ENCODE assay signal across 12 mouse cellular contexts in genomic region chr10:34368138-34368537, GRCm38 (mm10). TPM values are rescaled to one million over a fixed set of nuclear protein-coding genes. Genes with fewer than 3 reads are reported as not detected.
DNase-seq lines count a peak whose midpoint lies in the region; ATAC-seq and TF ChIP-seq lines count a peak whose summit lies in the region.
"Had no signal": no experiment of that assay in that cellular context is flagged by ENCODE, and none has a peak within 500 bp of the region (broad histone marks: within the 10 kb centered on the region; RNA-seq: fewer than 3 reads in every experiment).

No protein-coding gene starts in this region.

- no peaks in the 10 kb centered on the region for H3K27me3 ChIP-seq in hindbrain, postnatal 0 days (ENCODE audit: insufficient read depth, low read length)
- H3K27me3 ChIP-seq in hindbrain, embryonic 16.5 days (replicated peaks; ENCODE audit: control insufficient read depth, insufficient read depth, low read length), result no peaks in the 10 kb centered on the region
- no peaks in the 10 kb centered on the region for H3K27me3 ChIP-seq in liver, embryonic 11.5 days (replicated peaks; ENCODE audit: control insufficient read depth, insufficient read depth, low read length)
- H3K27me3 ChIP-seq: hindbrain, embryonic 15.5 days; neural tube, embryonic 12.5 days had no signal

- no peak overlapping the region for H3K4me2 ChIP-seq in hindbrain, postnatal 0 days (ENCODE audit: low read depth, low read length)
- H3K4me2 ChIP-seq in hindbrain, embryonic 16.5 days (ENCODE audit: low read length), result no peak overlapping the region
- no peak overlapping the region for H3K4me2 ChIP-seq in liver, embryonic 11.5 days
- H3K4me2 ChIP-seq: hindbrain, embryonic 15.5 days; neural tube, embryonic 12.5 days had no signal

- H3K9me3 ChIP-seq in hindbrain, postnatal 0 days (ENCODE audit: low read length), result no peaks in the 10 kb centered on the region
- no peaks in the 10 kb centered on the region for H3K9me3 ChIP-seq in hindbrain, embryonic 16.5 days (ENCODE audit: control insufficient read depth, low read length)
- no peaks in the 10 kb centered on the region for H3K9me3 ChIP-seq in liver, embryonic 11.5 days (ENCODE audit: control insufficient read depth, low read length)
- H3K9me3 ChIP-seq: hindbrain, embryonic 15.5 days; neural tube, embryonic 12.5 days had no signal

- peak; percentile 69 for TF ChIP-seq CTCF in hindbrain, postnatal 0 days (IDR thresholded peaks at IDR 0.05; ENCODE audit: low read depth)

- no peak overlapping the region for H3K4me3 ChIP-seq in hindbrain, postnatal 0 days (ENCODE audit: low read length)
- H3K4me3 ChIP-seq in hindbrain, embryonic 16.5 days (ENCODE audit: low read length), result no peak overlapping the region
- H3K4me3 ChIP-seq in liver, embryonic 11.5 days (ENCODE audit: low read depth, low read length), result no peak overlapping the region
- H3K4me3 ChIP-seq: hindbrain, embryonic 15.5 days; neural tube, embryonic 12.5 days had no signal

- WGBS in hindbrain, postnatal 0 days, result 62% methylated on average over 5 of the region's 5 CpGs
- 70% methylated on average over 5 of the region's 5 CpGs for WGBS in hindbrain, embryonic 16.5 days
- WGBS in liver, embryonic 11.5 days, result 70% methylated on average over 5 of the region's 5 CpGs

- no peak for ATAC-seq in hindbrain, postnatal 0 days
- ATAC-seq in hindbrain, embryonic 16.5 days, result no peak
- no peak for ATAC-seq in liver, embryonic 11.5 days (replicated peaks; ENCODE audit: low FRiP score)

- no peak overlapping the region for H3K9ac ChIP-seq in hindbrain, postnatal 0 days (replicated peaks; ENCODE audit: low read length)
- H3K9ac ChIP-seq in hindbrain, embryonic 16.5 days (ENCODE audit: low read depth, low read length), result no peak overlapping the region
- H3K9ac ChIP-seq in liver, embryonic 11.5 days (ENCODE audit: low read depth, low read length), result no peak overlapping the region
- H3K9ac ChIP-seq: hindbrain, embryonic 15.5 days; neural tube, embryonic 12.5 days had no signal

- H3K27ac ChIP-seq in hindbrain, postnatal 0 days, result no peak overlapping the region
- H3K27ac ChIP-seq in hindbrain, embryonic 16.5 days (ENCODE audit: low read depth, low read length), result no peak overlapping the region
- no peak overlapping the region for H3K27ac ChIP-seq in liver, embryonic 11.5 days (ENCODE audit: low read depth, low read length)
- H3K27ac ChIP-seq: hindbrain, embryonic 15.5 days; neural tube, embryonic 12.5 days had no signal

- DNase-seq in hindbrain, postnatal 0 days (ENCODE audit: low spot score), result peak; percentile 43
- DNase-seq in retina, embryonic 14.5 days (ENCODE audit: low spot score), result peak; percentile 24
- DNase-seq in retina, postnatal 1 day, result no peak
- DNase-seq in MN1 (ENCODE audit: low spot score), result peak; percentile 22
- peak; percentile 17 for DNase-seq in naive thymus-derived CD4-positive, alpha-beta T cell, adult 2 months (ENCODE audit: low read depth)
- no peak for DNase-seq in urinary bladder, postnatal 36 days (ENCODE audit: low spot score in 2 of 2)
- no peak for DNase-seq in liver, embryonic 11.5 days (ENCODE audit: low spot score)
- DNase-seq: layer of hippocampus, adult 9-11 months had no signal

- H3K36me3 ChIP-seq in hindbrain, postnatal 0 days (ENCODE audit: insufficient read depth, low read length), result no peaks in the 10 kb centered on the region
- no peaks in the 10 kb centered on the region for H3K36me3 ChIP-seq in hindbrain, embryonic 16.5 days (ENCODE audit: control insufficient read depth, insufficient read depth, low read length)
- H3K36me3 ChIP-seq in liver, embryonic 11.5 days (ENCODE audit: control insufficient read depth, insufficient read depth, low read length), result no peaks in the 10 kb centered on the region
- H3K36me3 ChIP-seq: hindbrain, embryonic 15.5 days; neural tube, embryonic 12.5 days had no signal

- no peaks in the 10 kb centered on the region for H3K4me1 ChIP-seq in hindbrain, postnatal 0 days (ENCODE audit: insufficient read depth, low read length)
- no peaks in the 10 kb centered on the region for H3K4me1 ChIP-seq in hindbrain, embryonic 16.5 days (ENCODE audit: control insufficient read depth, insufficient read depth, low read depth, low read length)
- H3K4me1 ChIP-seq in liver, embryonic 11.5 days (replicated peaks; ENCODE audit: control insufficient read depth, insufficient read depth, low read length), result no peaks in the 10 kb centered on the region
- H3K4me1 ChIP-seq: hindbrain, embryonic 15.5 days; neural tube, embryonic 12.5 days had no signal

RNA-seq across cellular contexts. Expression of gene Col10a1, which starts 21.6 kb away (rescaled TPM):
- 0.14 and 1.2 TPM in 2 replicates for total RNA-seq in hindbrain, postnatal 0 days (2014; rRNA removed)
- polyA plus RNA-seq in hindbrain, postnatal 0 days (2015; fragmentation: Nextera tagmentation; extraction: Ambion mirVana), result 0.08 and 0.14 TPM in 2 replicates
- polyA plus RNA-seq in hindbrain, embryonic 16.5 days (2015; fragmentation: Nextera tagmentation; extraction: Ambion mirVana), result 0.11 and 2.6 TPM in 2 replicates
- 0.19 and 0.32 TPM in 2 replicates for polyA plus RNA-seq in liver, embryonic 11.5 days (2014; fragmentation: Nextera tagmentation; extraction: Ambion mirVana)
- polyA plus RNA-seq: gonadal fat pad, adult 2 months had no signal

RNA-seq across cellular contexts. Expression of gene Nt5dc1, which starts 50.2 kb away (rescaled TPM):
- 0.50 and 2.0 TPM in 2 replicates for total RNA-seq in hindbrain, postnatal 0 days (2014; rRNA removed)
- polyA plus RNA-seq in hindbrain, postnatal 0 days (2015; fragmentation: Nextera tagmentation; extraction: Ambion mirVana), result 2.6 and 3.9 TPM in 2 replicates
- 2.0 and 2.6 TPM in 2 replicates for polyA plus RNA-seq in hindbrain, embryonic 16.5 days (2015; fragmentation: Nextera tagmentation; extraction: Ambion mirVana)
- polyA plus RNA-seq in liver, embryonic 11.5 days (2014; fragmentation: Nextera tagmentation; extraction: Ambion mirVana), result 13.2 and 15.4 TPM in 2 replicates

Comparison
In these comparisons a context has a peak if more than half of its experiments do, and no peak if none do; other contexts are left out.
1. DNase-seq: peak in hindbrain, postnatal 0 days (single experiment), retina, embryonic 14.5 days (single experiment), MN1 (single experiment) and naive thymus-derived CD4-positive, alpha-beta T cell, adult 2 months (single experiment); none in retina, postnatal 1 day (single experiment), urinary bladder, postnatal 36 days (0 of 2) and liver, embryonic 11.5 days (single experiment).